Mouse (Mus musculus): Measurements from ENCODE around the gene Cdkn1b. TPM values are rescaled to one million over a fixed set of nuclear protein-coding genes. Genes with fewer than 3 reads are reported as not detected.

The Cdkn1b gene
- polyA plus RNA-seq (2015; fragmentation: Nextera tagmentation; extraction: Ambion mirVana) = 10.9 and 14.1 TPM in 2 replicates

- H3K9me3 ChIP-seq (ENCODE audit: low read length) = no peaks in the 10 kb centered on the region
- peaks cover 41% of the 10 kb centered on the region for H3K4me1 ChIP-seq (ENCODE audit: insufficient read depth)
- TF ChIP-seq EP300 (IDR thresholded peaks at IDR 0.05; ENCODE audit: low read depth) (no peak), CTCF (IDR thresholded peaks at IDR 0.05; ENCODE audit: low read depth) (no peak)
- peak within 1 kb of the TSS; percentile 99 for H3K9ac ChIP-seq (replicated peaks)
- DNase-seq (peak; percentile 91), ATAC-seq (peak; percentile 95)
- H3K36me3 ChIP-seq (replicated peaks; ENCODE audit: insufficient read depth, low read length) = peaks cover 12% of the 10 kb centered on the region
- peak within 1 kb of the TSS; percentile 98 for H3K4me3 ChIP-seq (ENCODE audit: low read depth, low read length)
- H3K4me2 ChIP-seq (ENCODE audit: low read depth, low read length) = peak within 1 kb of the TSS; percentile 98
- peak within 1 kb of the TSS; percentile 99 for H3K27ac ChIP-seq (ENCODE audit: low read depth)
- under 1% methylated on average over 77 of the region's 77 CpGs for WGBS (ENCODE audit: insufficient replicate concordance)
- no peaks in the 10 kb centered on the region for H3K27me3 ChIP-seq (ENCODE audit: insufficient read depth, low read length)
Measured at GRCm38 (mm10) chr6:134920190-134921013, at the start of gene Cdkn1b. Cdkn1b (plus strand) TSS chr6:134920401.

DNA sequence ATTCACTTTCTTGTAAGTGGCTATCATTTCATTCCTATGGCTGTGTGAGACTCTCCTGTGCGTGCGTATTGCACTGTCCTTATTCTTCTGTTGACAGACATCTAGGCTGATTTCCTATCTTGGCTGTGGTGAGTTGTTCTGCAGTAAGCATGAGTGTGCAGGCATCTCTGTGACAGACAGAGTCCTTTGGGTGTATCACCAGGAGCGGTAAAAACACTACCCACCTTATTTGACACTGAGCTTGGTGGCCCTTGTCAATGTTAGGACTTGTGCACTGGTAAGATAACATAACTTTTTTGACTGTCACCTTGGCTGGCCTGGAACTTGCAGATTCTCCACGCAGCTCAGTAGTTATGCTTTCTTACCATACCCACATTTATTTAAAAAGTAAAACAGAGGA, 49.3 kb upstream of the Cdkn1b start:
- Histone ChIP-seq H3K4me1 (ENCODE audit: insufficient read depth) (no peaks in the 10 kb centered on the region; the same call in 1 of the 2 replicates), H3K36me3 (replicated peaks; ENCODE audit: insufficient read depth, low read length) (peaks cover 11% of the 10 kb centered on the region), H3K4me2 (ENCODE audit: low read depth, low read length) (no peak overlapping the region), H3K27ac (ENCODE audit: low read depth) (peak overlapping the region; percentile 16; the same call in 1 of the 2 replicates), H3K27me3 (ENCODE audit: insufficient read depth, low read length) (no peaks in the 10 kb centered on the region), H3K4me3 (ENCODE audit: low read depth, low read length) (no peak overlapping the region), H3K9me3 (ENCODE audit: low read length) (no peaks in the 10 kb centered on the region), H3K9ac (replicated peaks) (no peak overlapping the region)
- 63% methylated on average over 4 of the region's 4 CpGs for WGBS (ENCODE audit: insufficient replicate concordance)
- DNase-seq = no peak
- peak; percentile 73 for ATAC-seq
- TF ChIP-seq EP300 (IDR thresholded peaks at IDR 0.05; ENCODE audit: low read depth) = peak; percentile 41; the same call in 1 of the 2 replicates
- TF ChIP-seq CTCF (IDR thresholded peaks at IDR 0.05; ENCODE audit: low read depth) = no peak

- 79% methylated on average over 2 of the region's 2 CpGs for WGBS (ENCODE audit: insufficient replicate concordance)
- DNase-seq = no peak
- TF ChIP-seq EP300 (IDR thresholded peaks at IDR 0.05; ENCODE audit: low read depth) (no peak), CTCF (IDR thresholded peaks at IDR 0.05; ENCODE audit: low read depth) (no peak)
Measured at GRCm38 (mm10) chr6:134872236-134872635, 48.0 kb upstream of the Cdkn1b start.

GRCm38 (mm10) chr6:134873018-134873417, 47.2 kb upstream of the Cdkn1b start:
- Histone ChIP-seq H3K9me3 (ENCODE audit: low read length) (no peaks in the 10 kb centered on the region), H3K4me3 (ENCODE audit: low read depth, low read length) (no peak overlapping the region), H3K4me2 (ENCODE audit: low read depth, low read length) (no peak overlapping the region), H3K4me1 (ENCODE audit: insufficient read depth) (no peaks in the 10 kb centered on the region; the same call in 1 of the 2 replicates), H3K9ac (replicated peaks) (no peak overlapping the region), H3K36me3 (replicated peaks; ENCODE audit: insufficient read depth, low read length) (peaks cover 11% of the 10 kb centered on the region), H3K27me3 (ENCODE audit: insufficient read depth, low read length) (no peaks in the 10 kb centered on the region), H3K27ac (ENCODE audit: low read depth) (no peak overlapping the region)
- ATAC-seq (peak; percentile 12; the same call in 1 of the 2 replicates), DNase-seq (no peak)
- TF ChIP-seq CTCF (IDR thresholded peaks at IDR 0.05; ENCODE audit: low read depth) = peak; percentile 74
- no peak for TF ChIP-seq EP300 (IDR thresholded peaks at IDR 0.05; ENCODE audit: low read depth)
- WGBS (ENCODE audit: insufficient replicate concordance) = 67% methylated on average over 2 of the region's 2 CpGs

More at GRCm38 (mm10) chr6:134872236-134872635, 48.0 kb upstream of the Cdkn1b start:
- Histone ChIP-seq H3K4me2 (ENCODE audit: low read depth, low read length) (no peak overlapping the region), H3K4me1 (ENCODE audit: insufficient read depth) (no peaks in the 10 kb centered on the region; the same call in 1 of the 2 replicates), H3K27me3 (ENCODE audit: insufficient read depth, low read length) (no peaks in the 10 kb centered on the region), H3K9ac (replicated peaks) (no peak overlapping the region), H3K4me3 (ENCODE audit: low read depth, low read length) (no peak overlapping the region), H3K27ac (ENCODE audit: low read depth) (no peak overlapping the region), H3K9me3 (ENCODE audit: low read length) (no peaks in the 10 kb centered on the region), H3K36me3 (replicated peaks; ENCODE audit: insufficient read depth, low read length) (peaks cover 11% of the 10 kb centered on the region)
- no peak for ATAC-seq

- TF ChIP-seq CTCF (IDR thresholded peaks at IDR 0.05; ENCODE audit: low read depth) (peak; percentile 67), EP300 (IDR thresholded peaks at IDR 0.05; ENCODE audit: low read depth) (no peak)
- DNase-seq = peak; percentile 23
- Histone ChIP-seq H3K27me3 (ENCODE audit: insufficient read depth, low read length) (no peaks in the 10 kb centered on the region), H3K36me3 (replicated peaks; ENCODE audit: insufficient read depth, low read length) (no peaks in the 10 kb centered on the region; the same call in 1 of the 2 replicates), H3K9ac (replicated peaks) (no peak overlapping the region), H3K4me1 (ENCODE audit: insufficient read depth) (no peaks in the 10 kb centered on the region), H3K27ac (ENCODE audit: low read depth) (no peak overlapping the region), H3K9me3 (ENCODE audit: low read length) (no peaks in the 10 kb centered on the region), H3K4me2 (ENCODE audit: low read depth, low read length) (no peak overlapping the region), H3K4me3 (ENCODE audit: low read depth, low read length) (no peak overlapping the region)
- WGBS (ENCODE audit: insufficient replicate concordance) = 49% methylated on average over 6 of the region's 6 CpGs
- 0 out of 2 replicates have a peak, but pooled peaks have one; percentile 12 for ATAC-seq
Measured at GRCm38 (mm10) chr6:134876795-134877194, 43.4 kb upstream of the Cdkn1b start.

GRCm38 (mm10) chr6:134877276-134877675, 42.9 kb upstream of the Cdkn1b start:
- Histone ChIP-seq H3K4me3 (ENCODE audit: low read depth, low read length) (no peak overlapping the region), H3K4me2 (ENCODE audit: low read depth, low read length) (no peak overlapping the region), H3K36me3 (replicated peaks; ENCODE audit: insufficient read depth, low read length) (no peaks in the 10 kb centered on the region; the same call in 1 of the 2 replicates), H3K4me1 (ENCODE audit: insufficient read depth) (no peaks in the 10 kb centered on the region), H3K9ac (replicated peaks) (no peak overlapping the region), H3K9me3 (ENCODE audit: low read length) (no peaks in the 10 kb centered on the region), H3K27ac (ENCODE audit: low read depth) (no peak overlapping the region), H3K27me3 (ENCODE audit: insufficient read depth, low read length) (no peaks in the 10 kb centered on the region)
- ATAC-seq (no peak), DNase-seq (no peak)
- WGBS (ENCODE audit: insufficient replicate concordance) = 78% methylated on average over 4 of the region's 4 CpGs
- no peak for TF ChIP-seq EP300 (IDR thresholded peaks at IDR 0.05; ENCODE audit: low read depth)
- no peak for TF ChIP-seq CTCF (IDR thresholded peaks at IDR 0.05; ENCODE audit: low read depth)

Measured in liver, postnatal 0 days (tissue).